Mouse (Mus musculus): ENCODE results near the gene Taok3.

Taok3 gene

GRCm38 (mm10) chr5:117304947-117305346 lies 185.0 kb downstream of the Taok3 start:
- DNase-seq, result peak; percentile 21

- DNase-seq, result no peak
Observed at GRCm38 (mm10) chr5:117305754-117306153, 185.8 kb downstream of the Taok3 start.

- DNase-seq, result no peak
Observed at GRCm38 (mm10) chr5:117306826-117307225, 186.9 kb downstream of the Taok3 start.

GRCm38 (mm10) chr5:117307699-117308098 lies 187.8 kb downstream of the Taok3 start:
- peak; percentile 37 to 52 for DNase-seq

- DNase-seq, result no peak
Observed at GRCm38 (mm10) chr5:117313420-117313819, 193.5 kb downstream of the Taok3 start.

- DNase-seq, result no peak
Observed at GRCm38 (mm10) chr5:117313909-117314308, 194.0 kb downstream of the Taok3 start.

- no peak for DNase-seq
Observed at GRCm38 (mm10) chr5:117314587-117315428, 194.9 kb downstream of the Taok3 start.

GRCm38 (mm10) chr5:117318741-117319629 lies 199.1 kb downstream of the Taok3 start, which contains the start of gene Vsig10:
TSS of gene Vsig10 (plus strand) at chr5:117319083.
- DNase-seq, result peak; percentile 8 to 17

- no peak for DNase-seq
Observed at GRCm38 (mm10) chr5:117323751-117324150, 203.8 kb downstream of the Taok3 start.
